Mouse (Mus musculus): ENCODE data around the gene Msmp. TPM values are rescaled to one million over a fixed set of nuclear protein-coding genes. Genes with fewer than 3 reads are reported as not detected.

The Msmp gene
- polyA plus RNA-seq, 1 experiment, result not detected

DNA sequence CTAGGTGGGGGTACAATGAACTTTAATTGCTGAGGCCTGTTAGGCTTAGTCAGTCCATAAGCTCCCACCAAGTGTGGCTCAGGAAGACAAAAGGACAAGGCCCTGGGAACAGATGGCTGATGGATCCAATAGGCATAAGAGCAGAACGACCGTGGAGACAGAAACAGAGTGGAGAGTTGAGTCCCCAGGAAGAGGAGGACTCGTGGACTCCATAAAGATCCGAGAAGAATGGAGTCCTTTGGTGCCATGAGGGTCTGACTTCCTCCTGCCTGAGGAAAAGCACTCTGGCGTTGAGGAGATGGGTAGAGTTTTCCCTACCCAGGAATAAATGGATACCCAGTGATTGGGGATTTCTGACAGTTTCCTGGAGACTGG lies 46.4 kb upstream of the Msmp start:
- Histone ChIP-seq H3K9me3 (replicated peaks; ENCODE audit: control insufficient read depth, insufficient read depth, low read length, poor library complexity, severe bottlenecking) (peaks cover under 1% of the 10 kb centered on the region; the same call in 1 of the 2 replicates), H3K9ac (ENCODE audit: low read depth, poor library complexity, severe bottlenecking) (no peak overlapping the region), H3K27ac (ENCODE audit: insufficient read depth, low read length) (no peak overlapping the region), H3K4me3 (ENCODE audit: low read depth, low read length) (no peak overlapping the region), H3K27me3 (ENCODE audit: control insufficient read depth, insufficient read depth, low read length, poor library complexity, severe bottlenecking) (peaks cover 5% of the 10 kb centered on the region; the same call in 1 of the 2 replicates), H3K4me1 (ENCODE audit: control insufficient read depth, insufficient read depth, low read length) (no peaks in the 10 kb centered on the region), H3K36me3 (ENCODE audit: control insufficient read depth, insufficient read depth, low read length, poor library complexity, severe bottlenecking) (no peaks in the 10 kb centered on the region)
- TF ChIP-seq CTCF (IDR thresholded peaks at IDR 0.05; ENCODE audit: low read depth, low read length) (no peak), EP300 (IDR thresholded peaks at IDR 0.05; ENCODE audit: insufficient read depth, low read depth, low read length) (no peak), POLR2A (IDR thresholded peaks at IDR 0.05; ENCODE audit: insufficient read depth, low read length) (no peak)

DNA sequence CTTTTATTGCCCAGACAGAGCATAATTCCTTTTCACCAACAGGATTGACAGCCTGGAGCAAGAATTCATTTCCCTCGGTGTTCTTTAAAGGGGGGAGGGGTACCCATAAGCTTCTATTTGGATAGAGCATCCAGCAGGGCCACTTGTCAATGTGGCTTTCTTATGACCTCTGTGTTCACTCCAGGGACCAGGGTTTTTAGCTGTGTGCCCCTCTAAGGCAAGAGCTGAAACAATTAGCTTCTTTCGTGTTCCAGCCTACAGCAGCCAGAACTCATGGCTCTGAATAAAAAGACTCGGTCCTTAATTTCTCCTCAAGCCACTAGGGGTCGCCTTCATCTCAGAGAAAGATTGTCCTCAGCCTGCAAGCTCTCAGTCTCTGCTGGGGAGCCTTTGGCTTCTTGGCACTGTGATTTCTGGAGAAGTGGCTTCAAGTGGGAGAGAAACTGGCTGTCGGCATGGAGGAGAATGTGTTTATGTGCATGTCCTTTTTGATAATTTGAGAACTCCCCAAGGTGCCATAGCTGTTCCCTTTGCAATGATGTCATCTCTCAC lies 45.8 kb upstream of the Msmp start:
- TF ChIP-seq CTCF (IDR thresholded peaks at IDR 0.05; ENCODE audit: low read depth, low read length) (peak; percentile 59), EP300 (IDR thresholded peaks at IDR 0.05; ENCODE audit: insufficient read depth, low read depth, low read length) (no peak)
- Histone ChIP-seq H3K27ac (ENCODE audit: insufficient read depth, low read length) (no peak overlapping the region), H3K9ac (ENCODE audit: low read depth, poor library complexity, severe bottlenecking) (no peak overlapping the region), H3K27me3 (ENCODE audit: control insufficient read depth, insufficient read depth, low read length, poor library complexity, severe bottlenecking) (peaks cover 5% of the 10 kb centered on the region; the same call in 1 of the 2 replicates), H3K9me3 (replicated peaks; ENCODE audit: control insufficient read depth, insufficient read depth, low read length, poor library complexity, severe bottlenecking) (peaks cover 6% of the 10 kb centered on the region), H3K4me3 (ENCODE audit: low read depth, low read length) (no peak overlapping the region), H3K36me3 (ENCODE audit: control insufficient read depth, insufficient read depth, low read length, poor library complexity, severe bottlenecking) (no peaks in the 10 kb centered on the region), H3K4me1 (ENCODE audit: control insufficient read depth, insufficient read depth, low read length) (no peaks in the 10 kb centered on the region)

DNA sequence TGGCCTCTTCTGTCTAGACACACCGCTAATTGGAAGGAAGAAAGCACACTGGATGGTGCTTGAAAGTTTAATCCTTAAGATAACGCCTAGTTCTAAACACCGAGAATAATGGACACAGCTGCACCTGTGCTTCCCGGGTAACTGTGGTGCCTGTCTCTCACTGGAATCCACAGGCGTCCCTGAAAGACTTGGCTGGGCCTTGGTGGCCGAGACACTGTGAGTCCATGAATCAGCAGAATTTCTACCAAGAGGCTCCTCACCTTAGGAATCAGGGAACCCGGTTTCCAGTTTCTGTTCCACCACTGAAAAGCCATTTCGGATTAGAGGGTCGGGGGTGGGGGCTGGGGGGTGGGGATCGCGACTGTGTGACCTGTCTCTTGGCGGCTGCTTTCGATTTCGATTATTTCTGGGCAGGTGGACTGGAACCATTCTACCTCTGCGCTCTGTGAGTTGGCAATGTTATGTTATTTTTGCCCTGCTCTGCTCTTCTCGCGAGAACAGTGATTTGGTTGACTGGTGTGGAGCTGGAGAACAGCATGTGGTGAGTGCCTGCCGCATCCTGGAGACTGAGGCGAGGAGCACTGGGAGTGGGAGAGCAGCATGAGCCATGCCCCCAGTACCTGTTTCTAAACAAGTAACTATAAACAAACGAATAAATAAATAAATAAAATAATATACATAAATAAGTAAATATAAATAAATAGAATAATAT lies 45.0 kb upstream of the Msmp start:
- Histone ChIP-seq H3K4me3 (ENCODE audit: low read depth, low read length) (no peak overlapping the region), H3K9ac (ENCODE audit: low read depth, poor library complexity, severe bottlenecking) (no peak overlapping the region)
- TF ChIP-seq EP300 (IDR thresholded peaks at IDR 0.05; ENCODE audit: insufficient read depth, low read depth, low read length) (no peak), CTCF (IDR thresholded peaks at IDR 0.05; ENCODE audit: low read depth, low read length) (no peak), POLR2A (IDR thresholded peaks at IDR 0.05; ENCODE audit: insufficient read depth, low read length) (no peak)

DNA sequence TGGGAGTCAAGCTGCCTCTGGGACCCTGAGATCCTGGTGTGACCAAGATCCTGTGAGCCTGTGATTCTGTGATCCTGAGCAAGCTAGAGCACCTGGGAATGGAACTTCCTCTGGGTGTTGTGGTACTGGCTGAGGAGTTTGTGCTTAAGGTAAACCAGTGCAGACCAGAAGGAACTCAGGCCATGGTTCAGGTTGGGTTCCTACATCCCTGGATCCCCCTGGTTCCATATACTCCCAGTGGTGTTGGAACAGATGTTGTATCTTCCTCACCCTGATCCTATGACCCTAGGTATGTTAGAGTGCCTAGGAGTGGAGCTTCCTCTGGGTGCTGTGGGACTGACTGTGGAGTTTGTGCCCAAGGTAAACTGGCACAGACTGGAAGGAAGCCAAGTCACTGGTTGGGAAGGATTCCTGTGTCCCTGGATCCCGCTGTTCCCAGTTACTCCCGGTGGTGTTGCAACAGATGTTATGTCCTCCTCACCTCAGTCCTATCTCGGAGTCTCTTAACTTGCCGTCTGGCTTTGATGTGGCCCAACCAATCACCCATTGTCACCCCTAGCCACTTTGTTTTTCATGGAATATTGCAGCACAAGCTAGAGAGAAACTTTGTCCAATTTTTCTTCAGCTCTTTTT lies 36.0 kb upstream of the Msmp start:
- Histone ChIP-seq H3K4me1 (ENCODE audit: control insufficient read depth, insufficient read depth, low read length) (no peaks in the 10 kb centered on the region), H3K36me3 (ENCODE audit: control insufficient read depth, insufficient read depth, low read length, poor library complexity, severe bottlenecking) (no peaks in the 10 kb centered on the region), H3K9ac (ENCODE audit: low read depth, poor library complexity, severe bottlenecking) (no peak overlapping the region), H3K9me3 (replicated peaks; ENCODE audit: control insufficient read depth, insufficient read depth, low read length, poor library complexity, severe bottlenecking) (peaks cover 5% of the 10 kb centered on the region), H3K27me3 (ENCODE audit: control insufficient read depth, insufficient read depth, low read length, poor library complexity, severe bottlenecking) (no peaks in the 10 kb centered on the region), H3K4me3 (ENCODE audit: low read depth, low read length) (no peak overlapping the region), H3K27ac (ENCODE audit: insufficient read depth, low read length) (no peak overlapping the region)
- TF ChIP-seq EP300 (IDR thresholded peaks at IDR 0.05; ENCODE audit: insufficient read depth, low read depth, low read length) (no peak), CTCF (IDR thresholded peaks at IDR 0.05; ENCODE audit: low read depth, low read length) (no peak)

More for the DNA sequence above, 45.0 kb upstream of the Msmp start:
- Histone ChIP-seq H3K4me1 (ENCODE audit: control insufficient read depth, insufficient read depth, low read length) (no peaks in the 10 kb centered on the region), H3K27me3 (ENCODE audit: control insufficient read depth, insufficient read depth, low read length, poor library complexity, severe bottlenecking) (peaks cover 5% of the 10 kb centered on the region; the same call in 1 of the 2 replicates), H3K9me3 (replicated peaks; ENCODE audit: control insufficient read depth, insufficient read depth, low read length, poor library complexity, severe bottlenecking) (peaks cover 10% of the 10 kb centered on the region), H3K36me3 (ENCODE audit: control insufficient read depth, insufficient read depth, low read length, poor library complexity, severe bottlenecking) (no peaks in the 10 kb centered on the region), H3K27ac (ENCODE audit: insufficient read depth, low read length) (no peak overlapping the region)

DNA sequence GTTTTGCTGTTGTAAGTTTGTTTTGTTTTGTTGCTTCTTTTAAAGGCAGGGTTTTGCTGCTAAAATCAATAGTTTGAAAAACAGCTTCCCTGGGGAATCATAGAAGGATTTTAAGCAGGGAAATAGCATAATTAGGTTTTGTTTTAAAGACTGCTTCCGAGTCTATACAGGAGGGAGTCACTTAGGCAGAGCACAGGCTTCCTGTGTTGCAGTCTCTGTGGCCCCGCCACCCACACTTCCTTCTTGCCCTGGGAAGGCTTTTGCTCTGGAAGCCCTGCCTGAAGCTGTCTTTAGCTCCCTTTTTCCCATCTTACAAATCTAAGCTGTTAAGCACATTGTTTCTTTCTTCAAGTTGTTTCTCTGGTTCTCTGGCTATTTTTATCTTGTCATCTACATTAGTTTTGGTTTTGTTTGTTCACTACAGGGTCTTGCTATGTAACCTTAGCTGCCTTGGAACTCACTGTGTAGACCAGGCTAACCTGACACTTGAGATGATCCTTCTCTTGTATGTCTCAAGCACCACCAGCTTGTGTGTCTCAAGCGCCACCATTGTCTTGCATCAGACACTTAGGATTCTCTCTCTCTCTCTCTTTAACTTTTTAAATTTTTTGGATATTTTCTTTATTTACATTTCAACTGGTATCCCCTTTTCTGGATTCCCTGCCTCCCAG lies 28.9 kb upstream of the Msmp start:
- Histone ChIP-seq H3K36me3 (ENCODE audit: control insufficient read depth, insufficient read depth, low read length, poor library complexity, severe bottlenecking) (no peaks in the 10 kb centered on the region), H3K4me3 (ENCODE audit: low read depth, low read length) (no peak overlapping the region), H3K27ac (ENCODE audit: insufficient read depth, low read length) (no peak overlapping the region), H3K9ac (ENCODE audit: low read depth, poor library complexity, severe bottlenecking) (no peak overlapping the region), H3K27me3 (ENCODE audit: control insufficient read depth, insufficient read depth, low read length, poor library complexity, severe bottlenecking) (no peaks in the 10 kb centered on the region; the same call in 1 of the 2 replicates), H3K4me1 (ENCODE audit: control insufficient read depth, insufficient read depth, low read length) (no peaks in the 10 kb centered on the region), H3K9me3 (replicated peaks; ENCODE audit: control insufficient read depth, insufficient read depth, low read length, poor library complexity, severe bottlenecking) (no peaks in the 10 kb centered on the region)
- TF ChIP-seq EP300 (IDR thresholded peaks at IDR 0.05; ENCODE audit: insufficient read depth, low read depth, low read length) (no peak), POLR2A (IDR thresholded peaks at IDR 0.05; ENCODE audit: insufficient read depth, low read length) (no peak), CTCF (IDR thresholded peaks at IDR 0.05; ENCODE audit: low read depth, low read length) (no peak)
